Comparison of ENCODE assay signal across 18 mouse cellular contexts in the genomic region with DNA sequence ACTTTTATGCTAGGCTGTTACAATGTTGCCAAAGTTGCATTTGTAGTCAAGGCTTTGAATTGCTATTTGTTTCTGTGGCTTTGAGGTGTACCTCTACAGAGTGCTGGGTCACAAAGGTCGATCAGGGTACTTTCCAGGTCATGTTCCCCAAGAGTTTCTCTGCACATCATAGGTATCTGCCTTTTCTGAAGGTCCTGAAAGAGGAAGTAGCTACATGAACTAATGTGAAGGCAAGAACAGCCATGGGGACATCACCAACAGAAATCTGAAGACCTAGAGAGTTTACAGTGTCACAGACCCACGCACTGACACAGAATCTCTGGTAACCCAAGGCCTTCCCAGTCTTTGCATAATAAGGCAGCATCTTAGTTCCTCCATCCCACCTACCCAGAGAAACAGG.
"Had no signal": no experiment of that assay in that cellular context is flagged by ENCODE, and none has a peak within 500 bp of the region (broad histone marks: within the 10 kb centered on the region; RNA-seq: fewer than 3 reads in every experiment).

No protein-coding gene starts in this region.

- H3K4me1 ChIP-seq: megakaryocyte, embryonic 14.5 days; midbrain, embryonic 12.5 days; midbrain, embryonic 15.5 days; neural tube, embryonic 12.5 days; stomach, embryonic 15.5 days had no signal

- H3K9me3 ChIP-seq: midbrain, embryonic 15.5 days; neural tube, embryonic 12.5 days; stomach, embryonic 15.5 days had no signal

- DNase-seq: lung, adult 18-20 months; lung, embryonic 14.5 days; lung, postnatal 10 days; lung, postnatal 4 days; retina, postnatal 1 day; right cerebral cortex, adult 18-20 months; right cerebral cortex, postnatal 25 days; right cerebral cortex, postnatal 4 days; spleen, adult 18-20 months; thymus, adult 2 months; thymus, postnatal 25 days; thymus, postnatal 4 days had no signal

- H3K27ac ChIP-seq: midbrain, embryonic 12.5 days; midbrain, embryonic 15.5 days; neural tube, embryonic 12.5 days; stomach, embryonic 15.5 days; stomach, postnatal 0 days had no signal

- ATAC-seq: midbrain, embryonic 15.5 days had no signal

- H3K4me3 ChIP-seq: megakaryocyte, embryonic 14.5 days; midbrain, embryonic 12.5 days; midbrain, embryonic 15.5 days; neural tube, embryonic 12.5 days; stomach, embryonic 15.5 days had no signal

- H3K9ac ChIP-seq: lung, embryonic 14.5 days; midbrain, embryonic 12.5 days; midbrain, embryonic 15.5 days; neural tube, embryonic 12.5 days; stomach, embryonic 15.5 days had no signal

- H3K4me2 ChIP-seq: lung, embryonic 14.5 days; midbrain, embryonic 12.5 days; midbrain, embryonic 15.5 days; neural tube, embryonic 12.5 days; stomach, embryonic 15.5 days had no signal

- H3K27me3 ChIP-seq: midbrain, embryonic 12.5 days; midbrain, embryonic 15.5 days; neural tube, embryonic 12.5 days; stomach, embryonic 15.5 days had no signal

- H3K36me3 ChIP-seq: midbrain, embryonic 12.5 days; midbrain, embryonic 15.5 days; neural tube, embryonic 12.5 days; stomach, embryonic 15.5 days had no signal
